Mouse (Mus musculus) hindbrain, embryonic 15.5 days (tissue): ENCODE measurements around the gene Drg2. TPM values are rescaled to one million over a fixed set of nuclear protein-coding genes. Genes with fewer than 3 reads are reported as not detected.
"Not testable (repeated sequence)": the region's sequence is repeated elsewhere in the genome, so short reads cannot be mapped to it uniquely, and the experiment has no call there.

Experiments
- ATAC-seq: fragments of 200-750 bp; cut with Nextera tagmentation; 2 replicates; pipeline ENCODE4 v1.8.0; 2017; ENCODE audit warnings: low read depth, moderate number of reproducible peaks, moderate TSS enrichment; ENCODE audit not compliant: low FRiP score
- H3K27ac ChIP-seq: fragments of 300-500 bp; sonication (generic); replicated peaks from 2 replicates; pipeline ENCODE4 v1.5.1; 2015; ENCODE audit warnings: mild to moderate bottlenecking, inconsistent platforms
- H3K27me3 ChIP-seq: fragments of 300-500 bp; sonication (generic); 2 replicates; pipeline ENCODE4 v1.6.1; 2015; ENCODE audit warnings: control low read depth, inconsistent platforms
- H3K36me3 ChIP-seq: fragments of 300-500 bp; sonication (generic); 2 replicates; pipeline ENCODE4 v1.6.1; 2015; ENCODE audit warnings: control low read depth, inconsistent platforms
- H3K4me1 ChIP-seq: fragments of 300-500 bp; sonication (generic); replicated peaks from 2 replicates; pipeline ENCODE4 v1.6.1; 2015; ENCODE audit warnings: control low read depth, inconsistent platforms
- H3K4me2 ChIP-seq: fragments of 300-500 bp; sonication (generic); 2 replicates; pipeline ENCODE4 v1.6.1; 2015; ENCODE audit warnings: moderate library complexity, mild to moderate bottlenecking, inconsistent platforms
- H3K4me3 ChIP-seq: fragments of 300-500 bp; sonication (generic); 2 replicates; pipeline ENCODE4 v1.5.1; 2015; ENCODE audit warnings: mild to moderate bottlenecking, inconsistent platforms
- H3K9ac ChIP-seq: fragments of 300-500 bp; sonication (generic); 2 replicates; pipeline ENCODE4 v1.6.1; 2015; ENCODE audit warnings: inconsistent platforms
- H3K9me3 ChIP-seq: fragments of 300-500 bp; sonication (generic); 2 replicates; pipeline ENCODE4 v1.6.1; 2016; ENCODE audit warnings: control low read depth, inconsistent platforms
- WGBS: fragments of 180-500 bp; shearing (Covaris S2); methylation state at CpG from one replicate; pipeline ENCODE4 v1.1.7; 2015; 5-methylcytosine and 5-hydroxymethylcytosine counted together
- polyA plus RNA-seq: library from polyadenylated mRNA; unstranded; fragments of >200 nt; fragmentation: Nextera tagmentation; extraction: Ambion mirVana; gene quantifications from 2 replicates; pipeline ENCODE4 v1.2.1, GENCODE M21; 2015

The Drg2 gene
- polyA plus RNA-seq, 1 experiment from 2014 or later, result 95.5 TPM

GRCm38 (mm10) chr11:60427628-60428027 lies 26.8 kb upstream of the Drg2 start:
- H3K36me3 ChIP-seq, result peaks cover 20% of the 10 kb centered on the region
- WGBS, result 94% methylated on average over 3 of the region's 3 CpGs

GRCm38 (mm10) chr11:60433501-60433900 lies 20.9 kb upstream of the Drg2 start:
- no peak overlapping the region for H3K4me3 ChIP-seq
- H3K36me3 ChIP-seq, result peaks cover 49% of the 10 kb centered on the region
- H3K9ac ChIP-seq, result no peak overlapping the region
- no peaks in the 10 kb centered on the region for H3K4me1 ChIP-seq
- H3K27me3 ChIP-seq, result no peaks in the 10 kb centered on the region
- H3K4me2 ChIP-seq, result no peak overlapping the region
- H3K27ac ChIP-seq, result no peak overlapping the region
- no peaks in the 10 kb centered on the region for H3K9me3 ChIP-seq
- ATAC-seq, result no peak

More at GRCm38 (mm10) chr11:60427628-60428027, 26.8 kb upstream of the Drg2 start:
- H3K9ac ChIP-seq, result no peak overlapping the region
- H3K4me2 ChIP-seq, result no peak overlapping the region
- H3K4me1 ChIP-seq, result no peaks in the 10 kb centered on the region
- no peaks in the 10 kb centered on the region for H3K9me3 ChIP-seq
- H3K4me3 ChIP-seq, result no peak overlapping the region
- no peaks in the 10 kb centered on the region for H3K27me3 ChIP-seq
- H3K27ac ChIP-seq, result no peak overlapping the region
- no peak for ATAC-seq

- no peak overlapping the region for H3K27ac ChIP-seq
- no peak overlapping the region for H3K4me3 ChIP-seq
- no peaks in the 10 kb centered on the region for H3K9me3 ChIP-seq
- no peak for ATAC-seq
- H3K27me3 ChIP-seq, result no peaks in the 10 kb centered on the region
- H3K36me3 ChIP-seq, result peaks cover 52% of the 10 kb centered on the region
- no peaks in the 10 kb centered on the region for H3K4me1 ChIP-seq
- H3K4me2 ChIP-seq, result no peak overlapping the region
- 97% methylated on average over 1 of the region's 1 CpGs for WGBS
- no peak overlapping the region for H3K9ac ChIP-seq
Measured at GRCm38 (mm10) chr11:60435133-60435532, 19.3 kb upstream of the Drg2 start.

- no peak for ATAC-seq
- Histone ChIP-seq H3K27me3 (no peaks in the 10 kb centered on the region), H3K27ac (no peak overlapping the region), H3K36me3 (peaks cover 63% of the 10 kb centered on the region), H3K4me3 (no peak overlapping the region), H3K4me1 (no peaks in the 10 kb centered on the region), H3K4me2 (no peak overlapping the region), H3K9me3 (no peaks in the 10 kb centered on the region), H3K9ac (no peak overlapping the region)
- WGBS, result 90% methylated on average over 3 of the region's 3 CpGs
Measured at GRCm38 (mm10) chr11:60436618-60437017, 17.8 kb upstream of the Drg2 start.

GRCm38 (mm10) chr11:60439621-60440020 lies 14.8 kb upstream of the Drg2 start:
- not testable (repeated sequence) for H3K27me3 ChIP-seq, H3K27ac ChIP-seq, H3K4me3 ChIP-seq, H3K4me2 ChIP-seq, H3K9me3 ChIP-seq, H3K4me1 ChIP-seq, H3K9ac ChIP-seq, ATAC-seq
- H3K36me3 ChIP-seq, result peaks cover 68% of the 10 kb centered on the region
- WGBS, result 17% methylated on average over 1 of the region's 1 CpGs

GRCm38 (mm10) chr11:60440176-60440575 lies 14.2 kb upstream of the Drg2 start:
- H3K27ac ChIP-seq, result no peak overlapping the region
- H3K27me3 ChIP-seq, result no peaks in the 10 kb centered on the region
- no peak overlapping the region for H3K4me3 ChIP-seq
- H3K9ac ChIP-seq, result no peak overlapping the region
- H3K4me1 ChIP-seq, result no peaks in the 10 kb centered on the region
- 44% methylated on average over 7 of the region's 7 CpGs for WGBS
- H3K4me2 ChIP-seq, result no peak overlapping the region
- ATAC-seq, result no peak
- H3K36me3 ChIP-seq, result peaks cover 62% of the 10 kb centered on the region
- no peaks in the 10 kb centered on the region for H3K9me3 ChIP-seq

- 89% methylated on average over 6 of the region's 6 CpGs for WGBS
- H3K27me3 ChIP-seq, result no peaks in the 10 kb centered on the region
Measured at GRCm38 (mm10) chr11:60442896-60443295, 11.5 kb upstream of the Drg2 start.

GRCm38 (mm10) chr11:60444007-60444406 lies 10.4 kb upstream of the Drg2 start:
- WGBS, result 84% methylated on average over 4 of the region's 4 CpGs
- ATAC-seq, result no peak
- no peak overlapping the region for H3K9ac ChIP-seq
- no peaks in the 10 kb centered on the region for H3K9me3 ChIP-seq
- no peak overlapping the region for H3K27ac ChIP-seq
- H3K4me2 ChIP-seq, result no peak overlapping the region
- H3K27me3 ChIP-seq, result no peaks in the 10 kb centered on the region
- H3K4me3 ChIP-seq, result no peak overlapping the region
- peaks cover 37% of the 10 kb centered on the region for H3K36me3 ChIP-seq
- no peaks in the 10 kb centered on the region for H3K4me1 ChIP-seq

More at GRCm38 (mm10) chr11:60442896-60443295, 11.5 kb upstream of the Drg2 start:
- no peak overlapping the region for H3K4me3 ChIP-seq
- H3K9ac ChIP-seq, result no peak overlapping the region
- no peak overlapping the region for H3K4me2 ChIP-seq
- no peaks in the 10 kb centered on the region for H3K4me1 ChIP-seq
- H3K36me3 ChIP-seq, result peaks cover 47% of the 10 kb centered on the region
- no peaks in the 10 kb centered on the region for H3K9me3 ChIP-seq
- no peak for ATAC-seq
- no peak overlapping the region for H3K27ac ChIP-seq

GRCm38 (mm10) chr11:60454745-60455087 lies 325 bp downstream of the Drg2 start:
- peaks cover 33% of the 10 kb centered on the region for H3K36me3 ChIP-seq
- H3K4me2 ChIP-seq, result peak overlapping the region; percentile 85
- H3K4me3 ChIP-seq, result peak overlapping the region; percentile 73
- under 1% methylated on average over 17 of the region's 17 CpGs for WGBS
- peak; percentile 60 for ATAC-seq
- peak overlapping the region; percentile 69 for H3K27ac ChIP-seq
- H3K27me3 ChIP-seq, result no peaks in the 10 kb centered on the region
- peak overlapping the region; percentile 74 for H3K9ac ChIP-seq
- no peaks in the 10 kb centered on the region for H3K9me3 ChIP-seq
- H3K4me1 ChIP-seq, result peaks cover 17% of the 10 kb centered on the region

- no peak for ATAC-seq
- Histone ChIP-seq H3K4me1 (peaks cover 17% of the 10 kb centered on the region), H3K4me3 (no peak overlapping the region), H3K27me3 (no peaks in the 10 kb centered on the region), H3K27ac (no peak overlapping the region), H3K4me2 (no peak overlapping the region), H3K9ac (no peak overlapping the region), H3K36me3 (peaks cover 64% of the 10 kb centered on the region), H3K9me3 (no peaks in the 10 kb centered on the region)
- WGBS, result 89% methylated on average over 1 of the region's 1 CpGs
Measured at GRCm38 (mm10) chr11:60457973-60458372, 3.6 kb downstream of the Drg2 start.

GRCm38 (mm10) chr11:60465943-60466380 lies 11.6 kb downstream of the Drg2 start:
- H3K9me3 ChIP-seq, result no peaks in the 10 kb centered on the region
- no peaks in the 10 kb centered on the region for H3K4me1 ChIP-seq
- H3K9ac ChIP-seq, result no peak overlapping the region
- no peak overlapping the region for H3K4me3 ChIP-seq
- ATAC-seq, result no peak
- H3K4me2 ChIP-seq, result no peak overlapping the region
- 92% methylated on average over 2 of the region's 2 CpGs for WGBS
- no peak overlapping the region for H3K27ac ChIP-seq
- peaks cover 75% of the 10 kb centered on the region for H3K36me3 ChIP-seq
- no peaks in the 10 kb centered on the region for H3K27me3 ChIP-seq

- no peaks in the 10 kb centered on the region for H3K9me3 ChIP-seq
- H3K4me2 ChIP-seq, result no peak within 1 kb of the TSS
- no peak within 1 kb of the TSS for H3K4me3 ChIP-seq
- H3K27ac ChIP-seq, result no peak within 1 kb of the TSS
- no peaks in the 10 kb centered on the region for H3K27me3 ChIP-seq
- H3K4me1 ChIP-seq, result no peaks in the 10 kb centered on the region
- H3K9ac ChIP-seq, result no peak within 1 kb of the TSS
- H3K36me3 ChIP-seq, result peaks cover 48% of the 10 kb centered on the region
- no peak for ATAC-seq
- WGBS, result 82% methylated on average over 3 of the region's 3 CpGs
Measured at GRCm38 (mm10) chr11:60469039-60469438, 14.6 kb downstream of the Drg2 start, which contains the start of gene Myo15. TSS of gene Myo15 (plus strand) at chr11:60469339.

GRCm38 (mm10) chr11:60470743-60471142 lies 16.4 kb downstream of the Drg2 start:
- WGBS, result 84% methylated on average over 9 of the region's 9 CpGs
- H3K36me3 ChIP-seq, result peaks cover 32% of the 10 kb centered on the region
- no peak for ATAC-seq
- H3K4me2 ChIP-seq, result no peak overlapping the region
- no peaks in the 10 kb centered on the region for H3K27me3 ChIP-seq
- no peak overlapping the region for H3K4me3 ChIP-seq
- H3K9me3 ChIP-seq, result no peaks in the 10 kb centered on the region
- H3K4me1 ChIP-seq, result no peaks in the 10 kb centered on the region
- H3K27ac ChIP-seq, result no peak overlapping the region
- no peak overlapping the region for H3K9ac ChIP-seq
